13 mouse cellular contexts compared by ENCODE assay signal in genomic region chr3:33838877-33839276, GRCm38 (mm10). TPM values are rescaled to one million over a fixed set of nuclear protein-coding genes. Genes with fewer than 3 reads are reported as not detected.
DNase-seq lines count a peak whose midpoint lies in the region; ATAC-seq lines count a peak whose summit lies in the region.
"Had no signal": no experiment of that assay in that cellular context is flagged by ENCODE, and none has a peak within 500 bp of the region (broad histone marks: within the 10 kb centered on the region; RNA-seq: fewer than 3 reads in every experiment).

No protein-coding gene starts in this region.

- H3K4me3 ChIP-seq in heart, embryonic 15.5 days = peak overlapping the region; percentile 26
- H3K4me3 ChIP-seq in midbrain, embryonic 11.5 days (ENCODE audit: low read depth, low read length) = no peak overlapping the region
- no peak overlapping the region for H3K4me3 ChIP-seq in midbrain, embryonic 15.5 days
- H3K4me3 ChIP-seq in liver, embryonic 12.5 days = peak overlapping the region; percentile 1; the same call in 1 of the 2 replicates
- H3K4me3 ChIP-seq: gastrocnemius, adult 2 months; neural tube, embryonic 12.5 days had no signal

- H3K36me3 ChIP-seq in heart, embryonic 15.5 days = no peaks in the 10 kb centered on the region
- no peaks in the 10 kb centered on the region for H3K36me3 ChIP-seq in midbrain, embryonic 11.5 days (ENCODE audit: control insufficient read depth, insufficient read depth, low read length)
- H3K36me3 ChIP-seq in midbrain, embryonic 15.5 days (replicated peaks) = no peaks in the 10 kb centered on the region
- no peaks in the 10 kb centered on the region for H3K36me3 ChIP-seq in liver, embryonic 12.5 days
- H3K36me3 ChIP-seq: G1E; neural tube, embryonic 12.5 days had no signal

- DNase-seq in heart, postnatal 25 days (ENCODE audit: low spot score) = no peak
- peak; percentile 75 for DNase-seq in midbrain, embryonic 11.5 days (ENCODE audit: low spot score, missing footprints)
- no peak for DNase-seq in right cerebral cortex, postnatal 14 days
- DNase-seq in cerebellum, postnatal 25 days = no peak
- DNase-seq: gastrocnemius, adult 2 months; layer of hippocampus, postnatal 36 days; thymus, adult 2 months had no signal

- no peak for ATAC-seq in heart, embryonic 15.5 days (replicated peaks; ENCODE audit: insufficient number of reproducible peaks, insufficient read depth, low FRiP score, low read depth)
- no peak for ATAC-seq in midbrain, embryonic 11.5 days (ENCODE audit: low FRiP score)
- no peak for ATAC-seq in midbrain, embryonic 15.5 days (replicated peaks)
- ATAC-seq in liver, embryonic 12.5 days = no peak
- ATAC-seq: inflammation-experienced regulatory T-cells, adult 6 months had no signal

- peaks cover 10% of the 10 kb centered on the region for H3K4me1 ChIP-seq in heart, embryonic 15.5 days (replicated peaks)
- H3K4me1 ChIP-seq in midbrain, embryonic 11.5 days (ENCODE audit: control insufficient read depth, insufficient read depth, low read length) = no peaks in the 10 kb centered on the region; the same call in 1 of the 2 replicates
- peaks cover 6% of the 10 kb centered on the region for H3K4me1 ChIP-seq in midbrain, embryonic 15.5 days
- H3K4me1 ChIP-seq in liver, embryonic 12.5 days = 0 out of 2 replicates have a peak, but pooled peaks cover 1% of the 10 kb centered on the region
- H3K4me1 ChIP-seq: neural tube, embryonic 12.5 days had no signal

- H3K9me3 ChIP-seq in heart, embryonic 15.5 days (replicated peaks) = no peaks in the 10 kb centered on the region
- no peaks in the 10 kb centered on the region for H3K9me3 ChIP-seq in midbrain, embryonic 11.5 days (ENCODE audit: control insufficient read depth, low read length)
- no peaks in the 10 kb centered on the region for H3K9me3 ChIP-seq in midbrain, embryonic 15.5 days
- no peaks in the 10 kb centered on the region for H3K9me3 ChIP-seq in liver, embryonic 12.5 days (replicated peaks)
- H3K9me3 ChIP-seq: G1E; neural tube, embryonic 12.5 days had no signal

- WGBS in heart, embryonic 15.5 days = 42% methylated on average over 10 of the region's 10 CpGs
- WGBS in midbrain, embryonic 11.5 days = 70% methylated on average over 10 of the region's 10 CpGs
- WGBS in midbrain, embryonic 15.5 days = 77% methylated on average over 10 of the region's 10 CpGs
- 36% methylated on average over 10 of the region's 10 CpGs for WGBS in liver, embryonic 12.5 days (ENCODE audit: insufficient replicate concordance)

- no peak overlapping the region for H3K9ac ChIP-seq in heart, embryonic 15.5 days
- H3K9ac ChIP-seq in midbrain, embryonic 11.5 days (ENCODE audit: low read length) = no peak overlapping the region
- no peak overlapping the region for H3K9ac ChIP-seq in midbrain, embryonic 15.5 days
- no peak overlapping the region for H3K9ac ChIP-seq in liver, embryonic 12.5 days
- H3K9ac ChIP-seq: neural tube, embryonic 12.5 days had no signal

- intact Hi-C loops in heart, postnatal 25 days (cut with DNase I) = no loop called here

- H3K27ac ChIP-seq in heart, embryonic 15.5 days = no peak overlapping the region
- no peak overlapping the region for H3K27ac ChIP-seq in midbrain, embryonic 11.5 days (ENCODE audit: low read depth, low read length)
- no peak overlapping the region for H3K27ac ChIP-seq in midbrain, embryonic 15.5 days
- H3K27ac ChIP-seq in liver, embryonic 12.5 days = no peak overlapping the region
- H3K27ac ChIP-seq: gastrocnemius, adult 2 months; neural tube, embryonic 12.5 days had no signal

- peak overlapping the region; percentile 48 for H3K4me2 ChIP-seq in heart, embryonic 15.5 days
- H3K4me2 ChIP-seq in midbrain, embryonic 11.5 days = no peak overlapping the region
- no peak overlapping the region for H3K4me2 ChIP-seq in midbrain, embryonic 15.5 days
- H3K4me2 ChIP-seq in liver, embryonic 12.5 days = peak overlapping the region; percentile 29
- H3K4me2 ChIP-seq: neural tube, embryonic 12.5 days had no signal

- no peaks in the 10 kb centered on the region for H3K27me3 ChIP-seq in heart, embryonic 15.5 days
- no peaks in the 10 kb centered on the region for H3K27me3 ChIP-seq in midbrain, embryonic 11.5 days (ENCODE audit: control insufficient read depth, insufficient read depth, low read length)
- no peaks in the 10 kb centered on the region for H3K27me3 ChIP-seq in midbrain, embryonic 15.5 days (replicated peaks)
- H3K27me3 ChIP-seq in liver, embryonic 12.5 days (replicated peaks) = no peaks in the 10 kb centered on the region
- H3K27me3 ChIP-seq: neural tube, embryonic 12.5 days had no signal

RNA-seq across cellular contexts. Expression of gene Ccdc39, which starts 5.2 kb away (rescaled TPM):
- polyA plus RNA-seq in heart, embryonic 15.5 days (2015; fragmentation: Nextera tagmentation; extraction: Ambion mirVana) = 1.3 and 1.9 TPM in 2 replicates
- total RNA-seq in heart, postnatal 25 days (2021) = under 1 TPM; 0.17 to 0.26 TPM
- polyA plus RNA-seq in midbrain, embryonic 11.5 days (2014; fragmentation: Nextera tagmentation; extraction: Ambion mirVana) = 9.3 and 10.9 TPM in 2 replicates
- polyA plus RNA-seq in midbrain, embryonic 15.5 days (2015; fragmentation: Nextera tagmentation; extraction: Ambion mirVana) = 17.5 and 19.5 TPM in 2 replicates
- 0.44 and 0.86 TPM in 2 replicates for polyA plus RNA-seq in liver, embryonic 12.5 days (2016; fragmentation: Nextera tagmentation; extraction: Ambion mirVana)

RNA-seq across cellular contexts. Expression of gene Ttc14, which starts 39.2 kb away (rescaled TPM):
- polyA plus RNA-seq in heart, embryonic 15.5 days (2015; fragmentation: Nextera tagmentation; extraction: Ambion mirVana) = 46.4 and 46.8 TPM in 2 replicates
- total RNA-seq in heart, postnatal 25 days (2021) = 10 to 100 TPM; 18.6 to 21.3 TPM
- 61.1 and 67.0 TPM in 2 replicates for polyA plus RNA-seq in midbrain, embryonic 11.5 days (2014; fragmentation: Nextera tagmentation; extraction: Ambion mirVana)
- polyA plus RNA-seq in midbrain, embryonic 15.5 days (2015; fragmentation: Nextera tagmentation; extraction: Ambion mirVana) = 72.2 and 74.1 TPM in 2 replicates
- polyA plus RNA-seq in liver, embryonic 12.5 days (2016; fragmentation: Nextera tagmentation; extraction: Ambion mirVana) = 43.5 and 44.2 TPM in 2 replicates

Comparison
In these comparisons a context has a peak if more than half of its experiments do, and no peak if none do; other contexts are left out.
1. H3K4me2 ChIP-seq: peak in heart, embryonic 15.5 days (single experiment) and liver, embryonic 12.5 days (single experiment); none in midbrain, embryonic 11.5 days (single experiment) and midbrain, embryonic 15.5 days (single experiment).
2. H3K4me3 ChIP-seq: peak in heart, embryonic 15.5 days (single experiment) and liver, embryonic 12.5 days (single experiment); none in midbrain, embryonic 11.5 days (single experiment) and midbrain, embryonic 15.5 days (single experiment).